Mouse (Mus musculus) ovary, adult 18-20 months (tissue): ENCODE measurements around the gene Zswim1.
"Not testable (repeated sequence)": the region's sequence is repeated elsewhere in the genome, so short reads cannot be mapped to it uniquely, and the experiment has no call there.

Experiments used
- DNase-seq: peaks from one replicate; pipeline ENCODE4 v3.0.0; 2022; ENCODE audit warnings: low spot score, mixed read lengths

The Zswim1 gene

DNA sequence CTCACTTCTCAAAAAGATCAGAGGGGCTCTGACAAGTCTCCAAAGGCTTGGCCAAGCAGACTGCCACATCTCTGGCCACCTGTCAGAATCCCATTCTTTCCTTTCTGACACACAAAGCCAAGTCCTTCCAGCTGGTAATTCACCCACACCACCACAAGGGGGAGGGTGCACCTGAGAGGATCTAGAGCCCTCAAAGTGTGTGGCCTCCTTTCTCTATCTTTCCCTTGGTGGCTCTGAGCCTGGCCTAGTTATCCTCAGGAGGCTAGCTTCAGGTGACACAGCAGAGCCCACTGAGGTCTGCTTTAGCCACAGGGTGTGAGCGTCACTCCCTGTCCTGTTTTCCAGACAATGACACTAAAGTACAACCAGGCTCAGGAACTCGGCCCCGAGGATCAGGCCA lies 29.2 kb upstream of the Zswim1 start:
- DNase-seq = peak; percentile 34

DNA sequence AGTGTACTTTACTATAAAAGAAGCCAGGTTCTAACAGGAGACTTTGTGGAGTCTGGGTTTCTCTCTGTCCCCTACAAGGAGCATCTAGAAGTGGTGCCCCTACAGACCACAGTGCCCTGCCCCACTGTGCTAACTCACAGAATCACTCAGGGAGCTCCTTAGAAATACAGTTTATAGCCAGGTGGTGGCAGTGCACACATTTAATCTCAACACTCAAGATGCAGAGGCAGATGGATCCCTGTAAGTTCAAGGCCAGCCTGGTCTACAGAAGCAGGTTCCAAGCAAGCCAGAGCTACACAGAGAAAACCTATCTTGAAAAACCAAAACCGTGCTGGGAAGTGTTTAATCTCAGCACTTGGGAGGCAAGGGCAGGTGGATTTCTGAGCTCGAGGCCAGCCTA lies 28.7 kb upstream of the Zswim1 start:
- no peak for DNase-seq

- peak; percentile 73 for DNase-seq
These were observed 28.2 kb upstream of the Zswim1 start for GRCm38 (mm10) chr2:164794293-164794692.

- no peak for DNase-seq
These were observed 26.6 kb upstream of the Zswim1 start for GRCm38 (mm10) chr2:164795868-164796267.

DNA sequence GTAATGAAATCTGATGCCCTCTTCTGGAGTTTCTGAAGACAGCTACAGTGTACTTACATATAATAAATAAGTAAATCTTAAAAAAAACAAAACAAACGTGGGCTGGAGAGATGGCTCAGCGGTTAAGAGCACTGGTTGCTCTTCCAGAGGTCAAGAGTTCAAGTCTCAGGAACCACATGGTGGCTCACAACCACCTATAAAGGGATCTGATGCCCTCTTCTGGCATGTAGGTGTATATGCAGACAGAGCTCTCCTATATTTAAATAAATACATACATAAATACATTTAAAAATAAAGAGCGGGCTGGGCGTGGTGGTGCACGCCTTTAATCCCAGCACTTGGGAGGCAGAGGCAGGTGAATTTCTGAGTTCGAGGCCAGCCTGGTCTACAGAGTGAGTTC lies 23.9 kb upstream of the Zswim1 start:
- not testable (repeated sequence) for DNase-seq

DNA sequence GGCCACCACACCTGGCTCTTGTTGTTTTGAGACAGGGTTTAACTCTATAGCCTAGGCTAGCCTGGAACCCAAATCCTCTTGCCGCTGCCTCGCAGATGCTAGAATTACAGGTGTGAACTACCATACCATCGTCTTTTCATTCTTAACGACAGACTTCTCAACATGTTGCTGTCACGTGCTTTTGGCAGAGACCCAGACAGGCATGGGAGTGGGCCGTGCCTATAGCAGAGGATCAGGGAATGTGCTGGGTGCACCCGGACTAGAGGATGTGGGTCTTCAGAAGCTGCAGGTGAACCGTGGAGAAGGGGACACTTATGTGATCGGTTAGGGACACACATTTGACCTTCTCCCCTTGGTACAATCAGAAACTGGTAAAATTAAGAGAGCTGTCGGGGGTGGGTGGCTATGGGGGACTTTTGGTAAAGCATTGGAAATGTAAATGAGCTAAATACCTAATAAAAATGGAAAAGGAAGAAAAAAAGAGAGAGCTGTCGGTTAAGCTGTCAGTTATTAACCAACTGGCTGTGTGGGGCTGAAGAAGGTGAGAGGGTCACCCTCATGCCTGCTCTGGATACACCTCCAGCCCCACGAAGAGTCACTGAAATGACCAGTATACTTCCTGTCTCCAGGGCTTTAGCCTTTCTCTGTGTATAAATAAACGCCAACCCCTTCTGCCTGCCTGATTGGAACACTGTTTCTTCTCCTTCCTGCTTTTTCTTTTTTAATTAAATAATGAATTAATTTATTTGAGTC lies 22.1 kb upstream of the Zswim1 start:
- DNase-seq = no peak

DNA sequence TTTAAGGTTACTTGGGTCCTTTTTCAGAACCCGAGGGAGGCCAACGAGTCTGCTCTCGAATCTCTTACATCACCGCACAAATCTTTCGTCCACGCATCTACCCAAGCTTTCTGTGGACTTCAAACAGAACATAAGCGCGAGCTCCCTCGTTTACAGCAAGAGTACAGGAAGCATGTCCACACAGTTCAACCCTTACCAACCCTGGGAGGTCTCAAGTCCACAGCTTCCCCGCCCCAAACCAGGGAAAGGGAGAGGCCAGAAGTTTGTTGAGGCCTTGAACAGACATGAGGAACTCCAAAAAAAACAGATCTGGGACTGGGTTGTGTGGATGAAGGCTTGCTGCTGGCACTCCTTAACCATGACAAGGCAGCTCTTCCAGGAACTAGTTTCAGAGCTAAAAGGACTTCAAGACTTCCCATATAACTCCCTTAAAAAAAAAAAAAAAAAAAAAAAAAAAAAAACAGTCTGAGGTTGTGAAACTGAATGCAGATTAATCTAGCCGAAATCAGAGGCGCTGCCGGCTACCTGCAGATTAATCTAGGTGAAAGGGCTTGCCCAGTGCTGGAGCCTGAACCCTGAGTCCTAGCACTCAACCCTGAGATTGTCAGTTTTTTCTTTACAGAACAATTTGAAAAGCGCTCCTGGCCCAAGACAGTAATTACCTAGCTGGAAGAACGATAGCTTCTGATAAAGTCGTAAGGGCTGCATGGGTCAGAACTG lies 19.1 kb upstream of the Zswim1 start:
- DNase-seq = no peak

- no peak for DNase-seq
These were observed 18.6 kb upstream of the Zswim1 start for GRCm38 (mm10) chr2:164803921-164804313.

DNA sequence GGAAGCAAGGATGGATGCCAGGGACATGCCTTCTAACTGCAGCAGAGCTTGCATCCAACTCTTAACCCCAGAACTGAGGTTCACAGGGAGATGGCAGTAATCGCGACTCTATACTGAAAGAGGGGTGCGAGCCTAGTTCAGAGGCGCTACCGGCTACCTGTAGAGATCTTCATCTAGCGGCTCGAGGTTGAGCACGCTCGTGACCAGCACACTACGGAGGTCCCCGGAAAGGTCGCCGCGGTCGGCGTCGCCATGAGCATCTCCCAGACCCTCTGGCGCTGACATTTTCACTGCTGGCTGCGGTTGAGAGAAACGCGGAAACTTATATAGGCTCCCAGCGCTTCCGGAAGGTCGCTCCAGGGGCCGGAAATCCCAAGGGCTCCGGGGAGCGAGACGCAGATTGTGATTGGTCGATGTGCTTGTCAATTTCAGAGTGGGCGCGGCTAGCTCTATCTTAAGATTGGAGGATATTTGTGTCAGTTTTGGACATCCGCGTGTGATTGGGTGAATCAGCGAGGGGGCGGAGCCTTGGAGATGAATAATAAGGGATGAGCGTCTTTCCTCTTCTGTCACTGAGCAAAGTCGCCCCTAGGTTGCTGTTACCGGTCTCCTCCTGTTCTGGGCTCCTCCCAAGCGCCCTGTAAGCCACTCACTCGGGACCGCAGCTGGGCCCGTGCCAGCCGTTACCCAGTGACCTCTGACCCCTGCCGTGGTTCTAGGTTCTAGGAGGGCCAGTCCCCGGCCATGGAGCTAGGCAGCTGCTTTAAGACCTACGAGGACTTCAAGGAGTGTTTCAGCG lies 17.8 kb upstream of the Zswim1 start, which contains the start of the genes Acot8 and Zswim3:
Gene Acot8, minus strand, starts transcription at position 350 of the 799 bp plus-strand sequence.
Gene Zswim3, plus strand, starts transcription at position 566 of the 799 bp plus-strand sequence.
- peak; percentile 95 for DNase-seq

DNA sequence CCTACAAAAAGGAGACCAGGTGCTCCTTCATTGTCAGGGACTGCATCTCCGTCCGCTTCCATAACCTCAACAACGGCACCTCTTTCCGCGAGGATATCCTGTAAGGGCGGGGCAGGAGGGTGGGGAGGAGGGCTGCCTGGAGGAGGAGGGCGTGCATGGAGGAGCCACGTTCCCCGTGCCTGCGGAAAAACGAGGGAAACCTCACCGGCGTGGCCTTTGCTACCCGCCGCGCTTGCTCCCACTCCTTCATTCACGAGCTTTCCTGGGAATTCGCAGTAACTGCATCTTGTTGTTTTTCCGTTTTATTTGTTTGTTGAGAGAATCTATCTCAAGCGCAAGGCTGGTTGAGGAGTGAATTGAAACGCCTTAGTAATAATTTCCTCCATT lies 17.2 kb upstream of the Zswim1 start:
- no peak for DNase-seq

DNA sequence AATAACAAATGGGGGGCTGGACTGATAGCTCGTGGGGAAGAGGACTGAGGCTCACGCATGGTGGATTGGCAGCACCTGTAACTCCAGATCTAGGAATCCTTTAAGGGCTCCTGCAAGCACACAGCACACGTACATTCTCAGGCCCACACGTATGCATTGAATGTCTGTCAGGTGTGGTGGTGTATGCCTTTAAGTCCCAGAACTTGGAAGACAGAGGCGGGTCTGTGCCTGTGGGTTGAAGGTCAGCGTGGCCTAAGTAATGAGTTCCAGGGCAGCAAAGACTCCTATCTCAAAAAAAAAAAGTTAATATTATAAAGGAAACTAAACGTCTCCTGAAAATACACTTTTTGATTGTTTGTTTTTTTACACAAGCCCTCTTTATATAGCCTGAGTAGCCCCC lies 15.9 kb upstream of the Zswim1 start:
- no peak for DNase-seq

GRCm38 (mm10) chr2:164813557-164813956 lies 8.9 kb upstream of the Zswim1 start:
- DNase-seq = no peak

GRCm38 (mm10) chr2:164815348-164815747 lies 7.1 kb upstream of the Zswim1 start:
- DNase-seq = no peak

DNA sequence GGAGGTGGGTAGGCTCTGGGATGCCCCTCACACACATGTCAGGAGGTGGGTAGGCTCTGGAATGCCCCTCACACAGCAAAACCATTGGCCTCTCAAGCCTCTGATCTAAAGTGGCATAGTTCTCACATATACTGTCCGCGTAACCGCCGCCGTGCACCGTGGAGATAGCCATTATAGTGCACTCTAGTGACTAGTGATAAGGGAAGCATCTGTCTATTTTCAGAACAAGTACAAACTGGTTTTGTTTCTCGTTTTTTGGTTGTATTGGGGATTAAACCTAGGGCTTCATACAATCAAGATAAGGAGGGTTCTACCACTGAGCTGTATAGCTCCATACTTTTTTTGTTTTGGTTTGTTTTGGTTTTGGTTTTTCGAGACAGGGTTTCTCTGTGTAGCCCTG lies 6.7 kb upstream of the Zswim1 start:
- no peak for DNase-seq

GRCm38 (mm10) chr2:164817206-164817605 lies 5.3 kb upstream of the Zswim1 start:
- no peak for DNase-seq

GRCm38 (mm10) chr2:164817703-164818102 lies 4.8 kb upstream of the Zswim1 start:
- no peak for DNase-seq

- DNase-seq = no peak
These were observed 1.4 kb upstream of the Zswim1 start for GRCm38 (mm10) chr2:164821060-164821459.

GRCm38 (mm10) chr2:164823181-164823585 lies 697 bp downstream of the Zswim1 start:
- DNase-seq = no peak

GRCm38 (mm10) chr2:164823969-164824368 lies 1.5 kb downstream of the Zswim1 start:
- DNase-seq = no peak

DNA sequence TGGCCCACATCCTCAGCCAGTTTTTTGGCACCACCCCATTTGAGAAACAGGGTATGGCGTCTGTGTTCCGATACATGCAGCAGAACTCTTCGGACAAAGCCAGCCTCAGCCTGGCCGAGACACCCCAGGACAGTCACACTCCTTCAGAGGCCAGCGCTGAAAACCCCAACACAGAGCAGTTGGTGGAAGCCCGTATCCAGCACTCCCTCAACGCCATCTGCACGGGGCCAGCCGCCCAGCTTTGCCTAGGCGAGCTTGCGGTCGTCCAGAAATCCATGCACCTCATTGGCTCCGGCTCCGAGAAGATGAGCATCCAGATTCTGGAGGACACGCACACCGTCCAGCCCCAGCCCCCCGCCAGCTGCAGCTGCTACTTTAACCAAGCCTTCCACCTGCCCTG lies 3.0 kb downstream of the Zswim1 start:
- no peak for DNase-seq

- no peak for DNase-seq
These were observed 4.8 kb downstream of the Zswim1 start for GRCm38 (mm10) chr2:164827146-164827850.

DNA sequence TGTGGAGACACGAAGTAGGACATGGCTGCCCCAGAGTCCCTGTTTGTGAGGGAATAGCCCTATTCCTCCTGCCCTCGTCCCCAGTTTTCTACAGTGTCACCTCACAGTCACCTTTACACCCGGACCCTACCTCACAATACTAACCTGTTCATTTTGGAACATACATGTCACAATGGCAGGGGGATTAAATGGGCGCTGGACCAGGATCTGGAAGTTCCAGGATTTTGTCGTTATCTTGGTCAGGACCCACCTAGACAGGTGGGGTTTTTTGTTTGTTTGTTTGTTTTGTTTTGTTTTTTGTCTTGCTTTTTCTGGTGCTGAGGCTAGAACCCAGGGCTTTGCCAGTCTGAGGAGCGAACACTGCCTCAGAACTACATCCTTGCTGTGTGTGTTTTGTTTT lies 6.0 kb downstream of the Zswim1 start, which contains the start of gene Spata25:
Gene Spata25, minus strand, starts transcription at position 101 of the 400 bp plus-strand sequence.
- DNase-seq = no peak
